In the genomic region with DNA sequence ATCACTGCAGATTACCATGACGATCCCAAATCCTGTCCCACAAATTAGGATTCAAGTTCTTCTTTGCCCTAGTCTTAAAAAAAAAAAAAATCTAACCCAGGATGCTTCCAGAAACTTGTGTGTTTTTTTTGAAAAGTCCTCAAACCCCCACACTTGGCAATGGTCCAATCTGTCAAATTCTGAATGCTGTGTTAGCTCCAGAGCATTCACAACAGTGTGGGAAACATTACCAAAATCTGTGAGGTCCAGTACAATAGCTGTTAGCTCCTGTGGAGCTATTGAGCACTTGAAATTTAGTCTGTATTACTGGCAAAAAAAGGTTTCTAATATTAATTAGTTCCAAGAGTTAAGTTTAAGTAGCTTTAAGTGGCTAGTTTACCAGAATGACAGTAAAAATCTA, we compare ENCODE assay signal across 18 mouse cellular contexts.
DNase-seq lines count a peak whose midpoint lies in the region; ATAC-seq and TF ChIP-seq lines count a peak whose summit lies in the region.
"Had no signal": no experiment of that assay in that cellular context is flagged by ENCODE, and none has a peak within 500 bp of the region (broad histone marks: within the 10 kb centered on the region; RNA-seq: fewer than 3 reads in every experiment).

No protein-coding gene starts in this region.

- no peak for TF ChIP-seq EP300 in lung, postnatal 0 days (IDR thresholded peaks at IDR 0.05)

- 33% methylated on average over 1 of the region's 1 CpGs for WGBS in forebrain, embryonic 12.5 days
- 89% methylated on average over 1 of the region's 1 CpGs for WGBS in forebrain, embryonic 10.5 days
- 93% methylated on average over 1 of the region's 1 CpGs for WGBS in lung, embryonic 14.5 days
- 93% methylated on average over 1 of the region's 1 CpGs for WGBS in lung, postnatal 0 days

- TF ChIP-seq CTCF in lung, embryonic 14.5 days (IDR thresholded peaks at IDR 0.05; ENCODE audit: low read depth) = no peak
- TF ChIP-seq CTCF in lung, postnatal 0 days (IDR thresholded peaks at IDR 0.05) = no peak
- no peak for TF ChIP-seq CTCF in brain, embryonic 14.5 days (IDR thresholded peaks at IDR 0.05; ENCODE audit: borderline replicate concordance, extremely low read depth, insufficient read depth, insufficient read length)

- H3K27me3 ChIP-seq in forebrain, embryonic 12.5 days = peaks cover 11% of the 10 kb centered on the region; the same call in 1 of the 2 replicates
- H3K27me3 ChIP-seq in forebrain, embryonic 10.5 days (ENCODE audit: poor library complexity, severe bottlenecking) = no peaks in the 10 kb centered on the region
- no peaks in the 10 kb centered on the region for H3K27me3 ChIP-seq in lung, embryonic 14.5 days (ENCODE audit: insufficient read depth, low read length)
- no peaks in the 10 kb centered on the region for H3K27me3 ChIP-seq in lung, postnatal 0 days (replicated peaks; ENCODE audit: insufficient read depth, low read length)
- H3K27me3 ChIP-seq: heart, embryonic 15.5 days had no signal

- TF ChIP-seq POLR2A in brain, embryonic 14.5 days (IDR thresholded peaks at IDR 0.05; ENCODE audit: borderline replicate concordance, extremely low read depth, insufficient read depth, insufficient read length, poor library complexity, severe bottlenecking) = no peak

- ATAC-seq in forebrain, embryonic 12.5 days (ENCODE audit: low FRiP score) = peak; percentile 66; the same call in 1 of the 2 replicates
- ATAC-seq in lung, embryonic 14.5 days (ENCODE audit: insufficient read depth) = no peak
- ATAC-seq in lung, postnatal 0 days = no peak
- ATAC-seq: intestine, embryonic 16.5 days had no signal

- H3K27ac ChIP-seq in forebrain, embryonic 12.5 days = no peak overlapping the region
- H3K27ac ChIP-seq in forebrain, embryonic 10.5 days = no peak overlapping the region
- H3K27ac ChIP-seq in lung, embryonic 14.5 days (ENCODE audit: low read depth) = no peak overlapping the region
- no peak overlapping the region for H3K27ac ChIP-seq in lung, postnatal 0 days (ENCODE audit: low read length)
- H3K27ac ChIP-seq: embryonic facial prominence, embryonic 10.5 days; heart, embryonic 15.5 days; liver, embryonic 14.5 days had no signal

- H3K4me1 ChIP-seq in forebrain, embryonic 12.5 days = peaks cover 19% of the 10 kb centered on the region
- peaks cover 39% of the 10 kb centered on the region for H3K4me1 ChIP-seq in forebrain, embryonic 10.5 days
- H3K4me1 ChIP-seq in lung, embryonic 14.5 days (ENCODE audit: insufficient read depth) = no peaks in the 10 kb centered on the region
- no peaks in the 10 kb centered on the region for H3K4me1 ChIP-seq in lung, postnatal 0 days (ENCODE audit: insufficient read depth, low read depth, low read length)
- H3K4me1 ChIP-seq: heart, embryonic 15.5 days had no signal

- H3K36me3 ChIP-seq in forebrain, embryonic 12.5 days (replicated peaks) = peaks cover 24% of the 10 kb centered on the region
- peaks cover 54% of the 10 kb centered on the region for H3K36me3 ChIP-seq in forebrain, embryonic 10.5 days (replicated peaks)
- H3K36me3 ChIP-seq in lung, embryonic 14.5 days (ENCODE audit: insufficient read depth) = peaks cover 15% of the 10 kb centered on the region
- 0 out of 2 replicates have a peak, but pooled peaks cover 9% of the 10 kb centered on the region for H3K36me3 ChIP-seq in lung, postnatal 0 days (ENCODE audit: insufficient read depth, low read length)

- H3K4me2 ChIP-seq in forebrain, embryonic 12.5 days = no peak overlapping the region
- H3K4me2 ChIP-seq in lung, embryonic 14.5 days = no peak overlapping the region
- no peak overlapping the region for H3K4me2 ChIP-seq in lung, postnatal 0 days (replicated peaks; ENCODE audit: low read depth, low read length)
- H3K4me2 ChIP-seq: heart, embryonic 15.5 days had no signal

- no peak for DNase-seq in forebrain, embryonic 10.5 days (ENCODE audit: extremely low spot score, low spot score)
- DNase-seq in lung, embryonic 14.5 days = peak; percentile 70
- DNase-seq in lung, postnatal 0 days (ENCODE audit: low spot score) = no peak
- DNase-seq in Muller cell, postnatal 12 days (ENCODE audit: inconsistent ontology term) = peak; percentile 35
- DNase-seq in brain, embryonic 14.5 days (ENCODE audit: low read depth) = peak; percentile 90
- DNase-seq in gastrocnemius, adult 8-10 months (ENCODE audit: low spot score in 2 of 2) = no peak
- no peak for DNase-seq in left cerebral cortex, adult 9 months (ENCODE audit: low spot score in 2 of 2)
- DNase-seq: adrenal gland, adult 8-10 months; B cell, adult 2 months; cerebellum, postnatal 36 days; gastrocnemius, postnatal 25 days; kidney, postnatal 36 days; thymus, postnatal 25 days had no signal

- H3K9ac ChIP-seq in forebrain, embryonic 12.5 days = no peak overlapping the region
- H3K9ac ChIP-seq in lung, embryonic 14.5 days = no peak overlapping the region
- no peak overlapping the region for H3K9ac ChIP-seq in lung, postnatal 0 days (replicated peaks; ENCODE audit: low read depth)
- H3K9ac ChIP-seq: heart, embryonic 15.5 days; liver, embryonic 14.5 days had no signal

- H3K9me3 ChIP-seq in forebrain, embryonic 12.5 days = no peaks in the 10 kb centered on the region
- H3K9me3 ChIP-seq in forebrain, embryonic 10.5 days = no peaks in the 10 kb centered on the region
- no peaks in the 10 kb centered on the region for H3K9me3 ChIP-seq in lung, embryonic 14.5 days (ENCODE audit: low read depth, low read length)
- no peaks in the 10 kb centered on the region for H3K9me3 ChIP-seq in lung, postnatal 0 days (ENCODE audit: low read length)
- H3K9me3 ChIP-seq: embryonic facial prominence, embryonic 10.5 days; heart, embryonic 15.5 days had no signal

- no peak overlapping the region for H3K4me3 ChIP-seq in forebrain, embryonic 12.5 days (replicated peaks)
- H3K4me3 ChIP-seq in forebrain, embryonic 10.5 days = no peak overlapping the region
- H3K4me3 ChIP-seq in lung, embryonic 14.5 days (ENCODE audit: low read depth, low read length) = no peak overlapping the region
- no peak overlapping the region for H3K4me3 ChIP-seq in lung, postnatal 0 days (ENCODE audit: low read depth, low read length)
- H3K4me3 ChIP-seq: embryonic facial prominence, embryonic 10.5 days; heart, embryonic 15.5 days had no signal

Comparison
In these comparisons a context has a peak if more than half of its experiments do, and no peak if none do; other contexts are left out.
1. DNase-seq: peak in lung, embryonic 14.5 days (single experiment), Muller cell, postnatal 12 days (single experiment) and brain, embryonic 14.5 days (single experiment); none in forebrain, embryonic 10.5 days (single experiment), lung, postnatal 0 days (single experiment), gastrocnemius, adult 8-10 months (0 of 2) and left cerebral cortex, adult 9 months (0 of 2).